Mouse (Mus musculus) heart, embryonic 11.5 days (tissue): ENCODE measurements around the gene Adra2a. TPM values are rescaled to one million over a fixed set of nuclear protein-coding genes. Genes with fewer than 3 reads are reported as not detected.

Experiments
- ATAC-seq: fragments of 200-750 bp; cut with Nextera tagmentation; replicated peaks from 2 replicates; pipeline ENCODE4 v1.8.0; 2017; ENCODE audit warnings: moderate library complexity; ENCODE audit not compliant: insufficient number of reproducible peaks, low FRiP score, low TSS enrichment
- H3K27ac ChIP-seq: fragments of 300-500 bp; sonication (generic); 2 replicates; pipeline ENCODE4 v1.5.1; 2014; ENCODE audit warnings: mild to moderate bottlenecking, low read depth, low read length
- H3K27me3 ChIP-seq: fragments of 300-500 bp; sonication (generic); 2 replicates; pipeline ENCODE4 v1.6.1; 2014; ENCODE audit warnings: mild to moderate bottlenecking, low read length, mixed read lengths; ENCODE audit not compliant: control insufficient read depth, insufficient read depth
- H3K36me3 ChIP-seq: fragments of 300-500 bp; sonication (generic); 2 replicates; pipeline ENCODE4 v1.6.1; 2014; ENCODE audit warnings: mild to moderate bottlenecking, low read length, moderate library complexity, mixed read lengths; ENCODE audit not compliant: control insufficient read depth, insufficient read depth
- H3K4me1 ChIP-seq: fragments of 300-500 bp; sonication (generic); 2 replicates; pipeline ENCODE4 v1.6.1; 2014; ENCODE audit warnings: low read length; ENCODE audit not compliant: control insufficient read depth, insufficient read depth
- H3K4me2 ChIP-seq: fragments of 300-500 bp; sonication (generic); 2 replicates; pipeline ENCODE4 v1.6.1; 2014; ENCODE audit warnings: mild to moderate bottlenecking, moderate library complexity
- H3K4me3 ChIP-seq: fragments of 300-500 bp; sonication (generic); 2 replicates; pipeline ENCODE4 v1.5.1; 2014; ENCODE audit warnings: low read depth, low read length
- H3K9ac ChIP-seq: fragments of 300-500 bp; sonication (generic); 2 replicates; pipeline ENCODE4 v1.6.1; 2014; ENCODE audit warnings: mild to moderate bottlenecking, low read depth, low read length, moderate library complexity
- H3K9me3 ChIP-seq: fragments of 300-500 bp; sonication (generic); replicated peaks from 2 replicates; pipeline ENCODE4 v1.6.1; 2016; ENCODE audit warnings: low read length; ENCODE audit not compliant: control insufficient read depth
- WGBS: fragments of 180-500 bp; shearing (Covaris S2); extraction: QIAGEN DNeasy Blood & Tissue Kit; methylation state at CpG from one replicate; pipeline ENCODE4 v1.1.7; 2014; ENCODE audit not compliant: insufficient replicate concordance; 5-methylcytosine and 5-hydroxymethylcytosine counted together
- polyA plus RNA-seq: library from polyadenylated mRNA; unstranded; fragments of >200 nt; fragmentation: Nextera tagmentation; extraction: Ambion mirVana; gene quantifications from 2 replicates; pipeline ENCODE4 v1.2.1, GENCODE M21; 2014

The Adra2a gene
- polyA plus RNA-seq, 1 experiment from 2014 or later: 0.10 TPM

DNA sequence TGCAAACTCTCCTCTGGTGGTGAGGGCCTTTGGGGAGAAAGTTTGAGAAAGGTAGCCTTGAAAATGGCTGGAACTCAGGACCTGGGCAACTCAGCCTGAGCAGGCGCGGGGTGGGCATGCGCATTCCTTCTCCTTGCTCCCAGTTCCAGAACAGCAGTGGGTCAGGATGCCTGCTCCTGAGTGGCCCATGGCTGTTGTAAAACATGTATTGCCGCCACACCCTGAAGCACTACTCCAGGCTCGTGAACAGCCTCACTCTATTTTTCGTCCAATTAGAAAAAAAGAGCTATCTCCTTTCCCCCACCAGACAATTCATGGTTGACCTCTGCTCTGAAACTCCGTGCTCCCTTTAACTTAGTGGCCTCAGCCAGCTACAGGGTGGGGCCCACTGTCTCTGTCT is 24.5 kb downstream of the Adra2a start:
- H3K36me3 ChIP-seq: no peaks in the 10 kb centered on the region
- 84% methylated on average over 7 of the region's 7 CpGs for WGBS

DNA sequence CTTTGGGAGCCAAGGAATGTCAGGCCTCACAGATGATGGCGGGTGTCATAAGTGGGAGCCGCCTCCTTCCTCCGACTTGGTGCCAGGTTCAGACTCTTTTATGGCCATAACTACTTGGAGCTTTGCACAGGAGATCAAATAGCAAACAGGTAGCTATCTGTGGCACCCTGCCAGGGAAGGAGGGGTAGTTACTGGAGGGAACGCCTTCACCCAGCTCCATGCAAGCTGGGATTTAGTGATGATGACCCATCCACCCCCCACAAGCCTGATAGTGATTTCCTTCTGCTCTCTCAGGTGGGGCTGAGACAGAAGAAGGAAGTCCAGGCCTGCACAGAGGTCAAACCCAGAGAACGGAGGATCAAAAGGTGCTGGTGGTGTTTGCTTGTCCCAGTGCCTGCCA is 26.6 kb downstream of the Adra2a start:
- Histone ChIP-seq H3K9me3 (no peaks in the 10 kb centered on the region), H3K27me3 (no peaks in the 10 kb centered on the region), H3K4me2 (no peak overlapping the region), H3K4me3 (no peak overlapping the region), H3K36me3 (no peaks in the 10 kb centered on the region), H3K27ac (no peak overlapping the region), H3K9ac (no peak overlapping the region), H3K4me1 (no peaks in the 10 kb centered on the region)
- 72% methylated on average over 5 of the region's 5 CpGs for WGBS
- no peak for ATAC-seq

More for the DNA sequence above, 24.5 kb downstream of the Adra2a start:
- no peak overlapping the region for H3K27ac ChIP-seq
- H3K27me3 ChIP-seq: no peaks in the 10 kb centered on the region
- no peak for ATAC-seq
- H3K4me3 ChIP-seq: no peak overlapping the region
- H3K9me3 ChIP-seq: no peaks in the 10 kb centered on the region
- no peaks in the 10 kb centered on the region for H3K4me1 ChIP-seq
- no peak overlapping the region for H3K9ac ChIP-seq
- no peak overlapping the region for H3K4me2 ChIP-seq

DNA sequence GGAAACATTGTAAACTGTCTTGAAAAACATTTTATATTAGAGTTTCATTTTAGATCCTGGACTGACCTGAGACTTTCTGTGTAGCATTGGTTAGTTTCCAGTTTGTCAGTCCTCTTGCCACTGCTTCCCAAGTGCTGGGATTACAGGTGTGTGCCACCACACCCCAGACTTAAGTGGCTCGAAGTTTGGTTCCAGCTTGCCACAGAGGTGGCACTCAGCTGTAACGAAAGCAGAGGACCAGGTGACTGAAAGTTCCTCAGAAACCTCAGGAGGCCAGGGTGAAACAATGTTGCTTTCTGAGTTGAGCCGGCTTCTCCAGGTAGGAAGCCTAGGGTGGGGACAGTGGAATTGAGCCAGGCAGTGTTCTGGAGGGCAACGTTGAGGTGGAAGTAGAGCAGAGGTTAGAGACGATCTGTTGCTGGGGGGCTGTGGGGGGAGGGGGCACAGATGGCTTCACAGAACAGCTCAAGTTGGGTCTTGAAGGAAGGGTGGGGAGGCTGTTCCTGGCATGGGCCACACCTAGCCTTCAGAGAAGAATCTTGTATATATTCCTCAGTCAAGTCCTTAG is 28.4 kb downstream of the Adra2a start:
- WGBS: 73% methylated on average over 5 of the region's 5 CpGs
- H3K9ac ChIP-seq: no peak overlapping the region
- no peaks in the 10 kb centered on the region for H3K9me3 ChIP-seq
- H3K4me1 ChIP-seq: no peaks in the 10 kb centered on the region
- ATAC-seq: no peak
- H3K27ac ChIP-seq: no peak overlapping the region
- no peaks in the 10 kb centered on the region for H3K27me3 ChIP-seq
- H3K4me2 ChIP-seq: no peak overlapping the region
- no peaks in the 10 kb centered on the region for H3K36me3 ChIP-seq
- no peak overlapping the region for H3K4me3 ChIP-seq

DNA sequence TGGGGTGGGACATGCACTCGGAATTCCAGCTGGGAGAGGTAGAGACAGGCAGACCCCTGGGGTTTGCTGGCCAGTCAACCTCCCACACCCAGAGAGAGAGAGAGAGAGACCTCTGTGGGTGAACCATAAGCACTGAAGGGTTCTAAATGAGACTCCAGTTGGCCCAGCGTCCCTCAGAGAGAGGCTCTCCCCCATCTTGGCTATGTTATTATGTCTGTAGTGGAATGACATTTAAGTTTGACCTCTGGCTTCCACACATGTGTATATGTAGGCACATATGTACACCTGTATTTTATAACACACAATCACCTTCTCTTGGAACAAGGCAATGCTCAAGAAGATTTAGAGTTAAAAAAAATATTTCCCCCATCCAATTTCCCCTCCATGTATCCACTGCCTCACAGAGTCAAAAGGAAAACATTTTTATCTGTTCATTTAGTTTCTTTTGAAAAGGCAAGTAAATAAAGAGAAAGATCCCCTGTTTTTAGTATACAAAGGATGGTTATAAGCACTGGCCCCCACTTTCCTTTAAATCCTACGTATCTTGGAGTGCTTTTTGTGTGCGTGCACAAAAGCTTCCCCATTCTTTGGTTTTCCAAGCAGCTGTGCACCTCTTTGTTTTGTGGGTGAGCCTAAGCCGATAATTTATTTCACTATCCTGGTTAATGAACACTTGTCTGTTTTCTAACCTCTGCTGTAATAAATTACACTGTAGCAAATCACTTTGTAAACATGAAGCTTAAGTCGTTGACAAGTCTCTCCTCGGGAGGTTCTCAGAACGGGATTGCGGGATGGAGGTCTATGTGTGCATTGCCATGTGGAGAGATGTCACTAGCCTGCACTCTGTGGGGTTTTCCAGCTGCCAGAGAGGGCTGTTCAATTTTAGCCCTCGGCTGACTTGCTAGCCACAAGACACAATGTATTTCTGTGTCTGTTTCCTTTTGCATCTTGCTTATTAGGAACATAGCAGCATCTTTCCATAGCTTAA is 32.7 kb downstream of the Adra2a start:
- WGBS: 56% methylated on average over 10 of the region's 10 CpGs
- H3K4me1 ChIP-seq: no peaks in the 10 kb centered on the region
- H3K9me3 ChIP-seq: no peaks in the 10 kb centered on the region
- no peak overlapping the region for H3K4me2 ChIP-seq
- no peak overlapping the region for H3K27ac ChIP-seq
- ATAC-seq: no peak
- H3K9ac ChIP-seq: no peak overlapping the region
- H3K27me3 ChIP-seq: no peaks in the 10 kb centered on the region
- no peaks in the 10 kb centered on the region for H3K36me3 ChIP-seq
- H3K4me3 ChIP-seq: no peak overlapping the region

DNA sequence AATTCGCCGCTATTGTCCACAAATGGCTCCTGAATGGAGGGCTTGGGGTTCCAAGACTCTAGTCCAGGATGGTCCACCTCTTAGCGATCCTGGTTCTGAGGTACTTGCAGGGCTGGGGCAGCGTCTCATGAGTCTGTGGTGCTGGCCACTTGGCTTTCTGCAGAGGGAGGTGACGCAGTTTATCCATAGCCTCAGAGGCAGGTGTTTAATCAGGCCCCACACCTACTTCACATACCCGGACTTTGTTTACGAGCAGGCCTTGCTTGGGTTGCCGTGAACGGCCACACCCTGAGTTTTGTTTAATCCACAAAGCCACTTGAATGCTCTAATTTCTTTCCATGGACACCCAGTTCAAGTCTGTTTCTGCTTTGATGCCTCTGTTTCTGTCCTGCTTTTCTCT is 37.4 kb downstream of the Adra2a start:
- Histone ChIP-seq H3K9me3 (no peaks in the 10 kb centered on the region), H3K4me3 (no peak overlapping the region), H3K9ac (no peak overlapping the region), H3K4me2 (no peak overlapping the region), H3K27ac (no peak overlapping the region), H3K36me3 (no peaks in the 10 kb centered on the region), H3K27me3 (no peaks in the 10 kb centered on the region), H3K4me1 (no peaks in the 10 kb centered on the region)
- ATAC-seq: no peak
- WGBS: 75% methylated on average over 9 of the region's 9 CpGs

DNA sequence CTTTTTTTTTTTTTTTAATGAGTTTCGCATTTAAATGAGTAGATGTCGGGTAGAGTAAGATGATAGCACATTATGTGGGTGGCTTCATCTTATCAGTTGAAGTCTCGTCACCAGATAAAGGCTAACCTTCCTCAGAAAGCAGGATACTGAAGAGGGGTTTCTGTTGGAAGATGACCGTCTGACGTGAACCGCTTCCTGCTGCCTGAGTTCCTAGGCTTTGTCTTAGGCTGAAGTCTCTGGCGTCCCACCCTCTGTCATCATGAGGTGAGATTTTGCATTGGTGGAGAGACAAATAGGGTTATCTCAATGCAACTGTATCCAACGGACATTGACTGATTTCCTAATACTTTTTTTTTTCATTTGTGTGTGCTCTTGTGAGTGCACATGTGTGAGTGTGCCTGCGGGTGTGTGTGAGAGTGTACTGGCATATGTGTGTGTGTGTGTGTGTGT is 37.8 kb downstream of the Adra2a start:
- Histone ChIP-seq H3K4me3 (no peak overlapping the region), H3K27me3 (no peaks in the 10 kb centered on the region), H3K9me3 (no peaks in the 10 kb centered on the region), H3K36me3 (no peaks in the 10 kb centered on the region), H3K27ac (no peak overlapping the region), H3K9ac (no peak overlapping the region), H3K4me2 (no peak overlapping the region), H3K4me1 (no peaks in the 10 kb centered on the region)
- ATAC-seq: no peak
- WGBS: 55% methylated on average over 9 of the region's 9 CpGs

DNA sequence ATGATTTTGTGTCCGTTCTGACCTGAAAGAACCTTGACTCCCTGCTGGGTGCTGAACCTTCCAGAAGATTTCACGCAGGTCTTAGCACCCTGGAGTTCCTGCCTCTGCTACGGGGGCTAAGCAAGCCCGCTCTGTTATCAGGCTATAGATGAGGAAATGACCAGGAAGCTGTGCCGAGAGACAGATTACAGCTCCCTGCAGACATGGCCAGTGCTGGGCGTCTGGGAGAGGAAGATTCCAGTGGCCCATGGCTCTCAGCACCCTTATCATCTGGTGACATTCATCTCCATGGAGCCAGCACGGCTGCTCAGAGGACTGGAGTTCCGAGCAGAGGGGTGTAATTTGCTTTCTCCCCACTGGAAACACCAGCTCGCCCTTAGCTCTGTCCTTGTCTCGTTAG is 43.4 kb downstream of the Adra2a start:
- no peak overlapping the region for H3K27ac ChIP-seq
- H3K9ac ChIP-seq: no peak overlapping the region
- no peaks in the 10 kb centered on the region for H3K36me3 ChIP-seq
- 15% methylated on average over 10 of the region's 10 CpGs for WGBS
- ATAC-seq: peak; percentile 55; the same call in 1 of the 2 replicates
- peak overlapping the region; percentile 31; the same call in 1 of the 2 replicates for H3K4me2 ChIP-seq
- H3K4me1 ChIP-seq: peaks cover 8% of the 10 kb centered on the region; the same call in 1 of the 2 replicates
- H3K4me3 ChIP-seq: no peak overlapping the region
- no peaks in the 10 kb centered on the region for H3K27me3 ChIP-seq
- no peaks in the 10 kb centered on the region for H3K9me3 ChIP-seq

DNA sequence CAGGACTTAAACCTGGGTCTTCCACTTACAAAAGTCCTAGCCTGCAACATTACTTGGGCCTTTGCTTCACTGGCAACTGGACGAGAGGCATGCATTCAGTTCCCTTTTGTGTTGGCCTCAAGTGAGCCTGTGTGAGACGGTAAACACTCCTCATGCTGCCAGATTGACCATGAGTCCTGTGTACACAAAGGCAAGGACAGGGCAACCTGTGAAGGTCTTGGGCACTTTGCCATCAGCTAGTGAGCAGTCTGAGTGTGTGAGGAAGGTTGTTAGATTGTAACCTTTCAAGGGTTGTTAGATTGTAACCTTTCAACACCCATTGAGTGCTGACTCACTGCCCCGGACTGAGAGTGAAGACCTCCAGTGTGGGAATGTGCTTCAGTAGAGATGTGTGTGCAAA is 49.6 kb downstream of the Adra2a start:
- WGBS: 63% methylated on average over 3 of the region's 3 CpGs
- H3K27ac ChIP-seq: no peak overlapping the region
- no peak for ATAC-seq
- no peak overlapping the region for H3K9ac ChIP-seq
- H3K27me3 ChIP-seq: no peaks in the 10 kb centered on the region; the same call in 1 of the 2 replicates
- H3K36me3 ChIP-seq: no peaks in the 10 kb centered on the region
- H3K4me3 ChIP-seq: no peak overlapping the region
- H3K4me1 ChIP-seq: peaks cover 6% of the 10 kb centered on the region
- no peaks in the 10 kb centered on the region for H3K9me3 ChIP-seq
- H3K4me2 ChIP-seq: no peak overlapping the region
